Mouse (Mus musculus) C2C12 (cell line): ENCODE measurements at regions not wholly inside any gene's neighbourhood (a gene's known extent, or its start where the extent isn't known, plus 50 kb on each side); places are given as distances from the start of the nearest gene placed in this dataset.

ENCODE experiments used
- CEBPB ChIP-seq: IDR thresholded peaks from one replicate; pipeline ENCODE4 v1.6.1; 2011; ENCODE audit warnings: low read depth, mild to moderate bottlenecking, control low read depth, moderate library complexity
- CTCF ChIP-seq: IDR thresholded peaks from one replicate; pipeline ENCODE4 v1.5.1; 2011; ENCODE audit not compliant: control insufficient read depth, insufficient read depth, insufficient read length
- FOSL1 ChIP-seq: IDR thresholded peaks from one replicate; pipeline ENCODE4 v1.8.0; 2011; ENCODE audit warnings: mild to moderate bottlenecking, low read length; ENCODE audit not compliant: poor library complexity, insufficient read depth, severe bottlenecking
- MAX ChIP-seq: IDR thresholded peaks from one replicate; pipeline ENCODE4 v1.6.1; 2011; ENCODE audit warnings: mild to moderate bottlenecking, control low read depth
- MYOD1 ChIP-seq: IDR thresholded peaks from one replicate; pipeline ENCODE4 v1.6.1; 2011; ENCODE audit warnings: low read depth; ENCODE audit not compliant: control insufficient read depth, insufficient read length
- MYOG ChIP-seq: IDR thresholded peaks from one replicate; pipeline ENCODE4 v1.6.1; 2011; ENCODE audit not compliant: control insufficient read depth, insufficient read length; ENCODE audit errors: extremely low read depth
- USF1 ChIP-seq: IDR thresholded peaks from one replicate; pipeline ENCODE4 v1.6.1; 2011; ENCODE audit warnings: low read depth, mild to moderate bottlenecking, control low read depth, moderate library complexity

GRCm38 (mm10) chr17:4220661-4221360 lies 524.8 kb upstream of the Nox3 start:
- no peak for TF ChIP-seq CTCF
- no peak for TF ChIP-seq MYOD1
- TF ChIP-seq USF1, result no peak
- no peak for TF ChIP-seq MYOG
- no peak for TF ChIP-seq MAX
- TF ChIP-seq CEBPB, result no peak
- no peak for TF ChIP-seq FOSL1
